ENCODE assay signal across 10 mouse cellular contexts in genomic region chr9:107381723-107382122, GRCm38 (mm10). TPM values are rescaled to one million over a fixed set of nuclear protein-coding genes. Genes with fewer than 3 reads are reported as not detected.
A peak's percentile ranks its signal among the peaks of the same experiment; 100 is the strongest.
DNase-seq lines count a peak whose midpoint lies in the region; ATAC-seq and TF ChIP-seq lines count a peak whose summit lies in the region.
"Had no signal": no experiment of that assay in that cellular context is flagged by ENCODE, and none has a peak within 500 bp of the region (broad histone marks: within the 10 kb centered on the region; RNA-seq: fewer than 3 reads in every experiment).

No protein-coding gene starts in this region.

- no peak overlapping the region for H3K4me2 ChIP-seq in hindbrain, embryonic 11.5 days (replicated peaks; ENCODE audit: low read depth, low read length)
- no peak overlapping the region for H3K4me2 ChIP-seq in hindbrain, postnatal 0 days (ENCODE audit: low read depth, low read length)
- H3K4me2 ChIP-seq in forebrain, embryonic 14.5 days (ENCODE audit: low read length) = no peak overlapping the region
- no peak overlapping the region for H3K4me2 ChIP-seq in midbrain, postnatal 0 days (ENCODE audit: low read depth, low read length, poor library complexity, severe bottlenecking)

- H3K36me3 ChIP-seq in hindbrain, embryonic 11.5 days (ENCODE audit: control insufficient read depth, insufficient read depth, low read length) = no peaks in the 10 kb centered on the region
- H3K36me3 ChIP-seq in hindbrain, postnatal 0 days (ENCODE audit: insufficient read depth, low read length) = no peaks in the 10 kb centered on the region
- H3K36me3 ChIP-seq in forebrain, embryonic 14.5 days (ENCODE audit: control insufficient read depth, insufficient read depth, low read length) = no peaks in the 10 kb centered on the region
- no peaks in the 10 kb centered on the region for H3K36me3 ChIP-seq in midbrain, postnatal 0 days (ENCODE audit: insufficient read depth, low read length)

- peak; percentile 55 for DNase-seq in hindbrain, embryonic 11.5 days (ENCODE audit: low spot score)
- no peak for DNase-seq in hindbrain, postnatal 0 days (ENCODE audit: low spot score)
- DNase-seq in ES-CJ7 (ENCODE audit: low read depth, low spot score) = peak; percentile 51
- DNase-seq in embryo, embryonic 10.5 days (ENCODE audit: low spot score) = peak; percentile 75
- DNase-seq in kidney, postnatal 4 days = peak; percentile 83 to 84
- no peak for DNase-seq in frontal cortex, postnatal 25 days (ENCODE audit: low spot score in 2 of 2)
- no peak for DNase-seq in forebrain, embryonic 14.5 days (ENCODE audit: low spot score)
- no peak for DNase-seq in midbrain, postnatal 0 days (ENCODE audit: low spot score)
- DNase-seq: cerebellum, postnatal 36 days had no signal

- H3K27ac ChIP-seq in hindbrain, embryonic 11.5 days (ENCODE audit: low read depth, low read length) = no peak overlapping the region
- H3K27ac ChIP-seq in hindbrain, postnatal 0 days = no peak overlapping the region
- H3K27ac ChIP-seq in forebrain, embryonic 14.5 days (ENCODE audit: low read depth, low read length) = no peak overlapping the region
- H3K27ac ChIP-seq in midbrain, postnatal 0 days (ENCODE audit: low read depth, low read length) = no peak overlapping the region

- peaks cover 57% of the 10 kb centered on the region for H3K27me3 ChIP-seq in hindbrain, embryonic 11.5 days (ENCODE audit: control insufficient read depth, insufficient read depth, low read length)
- peaks cover 9% of the 10 kb centered on the region for H3K27me3 ChIP-seq in hindbrain, postnatal 0 days (ENCODE audit: insufficient read depth, low read length)
- H3K27me3 ChIP-seq in forebrain, embryonic 14.5 days (replicated peaks; ENCODE audit: control insufficient read depth, insufficient read depth, low read length) = peaks cover 52% of the 10 kb centered on the region
- peaks cover 10% of the 10 kb centered on the region; the same call in 1 of the 2 replicates for H3K27me3 ChIP-seq in midbrain, postnatal 0 days (ENCODE audit: insufficient read depth, low read length)

- no peak for ATAC-seq in hindbrain, embryonic 11.5 days (ENCODE audit: low FRiP score)
- no peak for ATAC-seq in hindbrain, postnatal 0 days
- ATAC-seq in forebrain, embryonic 14.5 days = no peak
- ATAC-seq in midbrain, postnatal 0 days (ENCODE audit: low FRiP score) = no peak
- ATAC-seq: inflammation-experienced regulatory T-cells, adult 6 months had no signal

- 0 out of 2 replicates have a peak, but pooled peaks cover 8% of the 10 kb centered on the region for H3K4me1 ChIP-seq in hindbrain, embryonic 11.5 days (replicated peaks; ENCODE audit: control insufficient read depth, insufficient read depth, low read length)
- H3K4me1 ChIP-seq in hindbrain, postnatal 0 days (ENCODE audit: insufficient read depth, low read length) = peaks cover 11% of the 10 kb centered on the region; the same call in 1 of the 2 replicates
- peaks cover 7% of the 10 kb centered on the region; the same call in 1 of the 2 replicates for H3K4me1 ChIP-seq in forebrain, embryonic 14.5 days (ENCODE audit: control insufficient read depth, insufficient read depth, low read length)
- peaks cover 12% of the 10 kb centered on the region for H3K4me1 ChIP-seq in midbrain, postnatal 0 days (ENCODE audit: insufficient read depth, low read length)

- H3K4me3 ChIP-seq in hindbrain, embryonic 11.5 days (ENCODE audit: low read depth, low read length) = no peak overlapping the region
- H3K4me3 ChIP-seq in hindbrain, postnatal 0 days (ENCODE audit: low read length) = no peak overlapping the region
- H3K4me3 ChIP-seq in forebrain, embryonic 14.5 days (ENCODE audit: low read depth, low read length) = no peak overlapping the region
- no peak overlapping the region for H3K4me3 ChIP-seq in midbrain, postnatal 0 days (ENCODE audit: low read depth, low read length)

- TF ChIP-seq CTCF in hindbrain, postnatal 0 days (IDR thresholded peaks at IDR 0.05; ENCODE audit: low read depth) = no peak
- TF ChIP-seq CTCF in midbrain, postnatal 0 days (IDR thresholded peaks at IDR 0.05) = no peak

- no peak overlapping the region for H3K9ac ChIP-seq in hindbrain, embryonic 11.5 days (ENCODE audit: low read depth, low read length)
- no peak overlapping the region for H3K9ac ChIP-seq in hindbrain, postnatal 0 days (replicated peaks; ENCODE audit: low read length)
- H3K9ac ChIP-seq in forebrain, embryonic 14.5 days (ENCODE audit: low read length) = no peak overlapping the region
- H3K9ac ChIP-seq in midbrain, postnatal 0 days (replicated peaks; ENCODE audit: low read length, poor library complexity, severe bottlenecking) = no peak overlapping the region

- H3K9me3 ChIP-seq in hindbrain, embryonic 11.5 days (ENCODE audit: control insufficient read depth, low read length) = no peaks in the 10 kb centered on the region
- H3K9me3 ChIP-seq in hindbrain, postnatal 0 days (ENCODE audit: low read length) = no peaks in the 10 kb centered on the region
- H3K9me3 ChIP-seq in forebrain, embryonic 14.5 days (replicated peaks; ENCODE audit: control insufficient read depth, low read length) = no peaks in the 10 kb centered on the region
- no peaks in the 10 kb centered on the region for H3K9me3 ChIP-seq in midbrain, postnatal 0 days (ENCODE audit: low read length)

- 10% methylated on average over 8 of the region's 8 CpGs for WGBS in hindbrain, embryonic 11.5 days
- WGBS in hindbrain, postnatal 0 days = 18% methylated on average over 8 of the region's 8 CpGs
- 8% methylated on average over 8 of the region's 8 CpGs for WGBS in forebrain, embryonic 14.5 days
- WGBS in midbrain, postnatal 0 days = 22% methylated on average over 8 of the region's 8 CpGs

RNA-seq across cellular contexts. Expression of gene Cacna2d2, which starts 17.7 kb away (rescaled TPM):
- 2.0 and 4.2 TPM in 2 replicates for polyA plus RNA-seq in hindbrain, embryonic 11.5 days (2014; fragmentation: Nextera tagmentation; extraction: Ambion mirVana)
- total RNA-seq in hindbrain, postnatal 0 days (2014; rRNA removed) = 108 and 134 TPM in 2 replicates
- 7.1 and 7.6 TPM in 2 replicates for polyA plus RNA-seq in hindbrain, postnatal 0 days (2015; fragmentation: Nextera tagmentation; extraction: Ambion mirVana)
- polyA plus RNA-seq in forebrain, embryonic 14.5 days (2014; fragmentation: Nextera tagmentation; extraction: Ambion mirVana) = 4.2 and 4.3 TPM in 2 replicates
- 138 and 191 TPM in 2 replicates for total RNA-seq in midbrain, postnatal 0 days (2014; rRNA removed)
- 8.4 and 9.0 TPM in 2 replicates for polyA plus RNA-seq in midbrain, postnatal 0 days (2015; fragmentation: Nextera tagmentation; extraction: Ambion mirVana)

RNA-seq across cellular contexts. Expression of gene 6430571L13Rik, which starts 41.3 kb away (rescaled TPM):
- polyA plus RNA-seq in hindbrain, embryonic 11.5 days (2014; fragmentation: Nextera tagmentation; extraction: Ambion mirVana) = 1.6 and 1.9 TPM in 2 replicates
- 12.5 and 27.7 TPM in 2 replicates for total RNA-seq in hindbrain, postnatal 0 days (2014; rRNA removed)
- 10.9 and 11.2 TPM in 2 replicates for polyA plus RNA-seq in hindbrain, postnatal 0 days (2015; fragmentation: Nextera tagmentation; extraction: Ambion mirVana)
- 2.0 and 2.3 TPM in 2 replicates for polyA plus RNA-seq in forebrain, embryonic 14.5 days (2014; fragmentation: Nextera tagmentation; extraction: Ambion mirVana)
- 11.0 and 13.6 TPM in 2 replicates for total RNA-seq in midbrain, postnatal 0 days (2014; rRNA removed)
- 10.4 and 11.1 TPM in 2 replicates for polyA plus RNA-seq in midbrain, postnatal 0 days (2015; fragmentation: Nextera tagmentation; extraction: Ambion mirVana)

RNA-seq across cellular contexts. Expression of gene Hemk1, which starts 43.6 kb away (rescaled TPM):
- 9.7 and 10.8 TPM in 2 replicates for polyA plus RNA-seq in hindbrain, embryonic 11.5 days (2014; fragmentation: Nextera tagmentation; extraction: Ambion mirVana)
- 14.8 and 18.1 TPM in 2 replicates for total RNA-seq in hindbrain, postnatal 0 days (2014; rRNA removed)
- 13.6 and 16.4 TPM in 2 replicates for polyA plus RNA-seq in hindbrain, postnatal 0 days (2015; fragmentation: Nextera tagmentation; extraction: Ambion mirVana)
- polyA plus RNA-seq in forebrain, embryonic 14.5 days (2014; fragmentation: Nextera tagmentation; extraction: Ambion mirVana) = 14.0 and 15.7 TPM in 2 replicates
- 15.8 and 21.3 TPM in 2 replicates for total RNA-seq in midbrain, postnatal 0 days (2014; rRNA removed)
- polyA plus RNA-seq in midbrain, postnatal 0 days (2015; fragmentation: Nextera tagmentation; extraction: Ambion mirVana) = 15.9 and 19.4 TPM in 2 replicates

Comparison
In these comparisons a context has a peak if more than half of its experiments do, and no peak if none do; other contexts are left out.
1. DNase-seq: peak in hindbrain, embryonic 11.5 days (single experiment), ES-CJ7 (single experiment), embryo, embryonic 10.5 days (single experiment) and kidney, postnatal 4 days (2 of 2); none in hindbrain, postnatal 0 days (single experiment), frontal cortex, postnatal 25 days (0 of 2), forebrain, embryonic 14.5 days (single experiment) and midbrain, postnatal 0 days (single experiment).